Mouse (Mus musculus) embryonic facial prominence, embryonic 12.5 days (tissue): ENCODE data around the gene Sdc4. TPM values are rescaled to one million over a fixed set of nuclear protein-coding genes. Genes with fewer than 3 reads are reported as not detected.

Source experiments
- ATAC-seq: fragments of 200-750 bp; cut with Nextera tagmentation; 2 replicates; pipeline ENCODE4 v1.8.0; 2017; ENCODE audit not compliant: insufficient number of reproducible peaks, insufficient read depth, low FRiP score, low TSS enrichment
- H3K27ac ChIP-seq: fragments of 300-500 bp; sonication (generic); 2 replicates; pipeline ENCODE4 v1.5.1; 2016; ENCODE audit warnings: mild to moderate bottlenecking
- H3K27me3 ChIP-seq: fragments of 300-500 bp; sonication (generic); 2 replicates; pipeline ENCODE4 v1.6.1; 2016; ENCODE audit warnings: mild to moderate bottlenecking, moderate library complexity
- H3K36me3 ChIP-seq: fragments of 300-500 bp; sonication (generic); 2 replicates; pipeline ENCODE4 v1.6.1; 2016; ENCODE audit warnings: mild to moderate bottlenecking
- H3K4me1 ChIP-seq: fragments of 300-500 bp; sonication (generic); 2 replicates; pipeline ENCODE4 v1.6.1; 2016
- H3K4me2 ChIP-seq: fragments of 300-500 bp; sonication (generic); replicated peaks from 2 replicates; pipeline ENCODE4 v1.6.1; 2016; ENCODE audit warnings: mild to moderate bottlenecking, moderate library complexity
- H3K4me3 ChIP-seq: fragments of 300-500 bp; sonication (generic); 2 replicates; pipeline ENCODE4 v1.5.1; 2016; ENCODE audit warnings: mild to moderate bottlenecking
- H3K9ac ChIP-seq: fragments of 300-500 bp; sonication (generic); 2 replicates; pipeline ENCODE4 v1.6.1; 2016; ENCODE audit warnings: mild to moderate bottlenecking, moderate library complexity
- H3K9me3 ChIP-seq: fragments of 300-500 bp; sonication (generic); 2 replicates; pipeline ENCODE4 v1.6.1; 2016; ENCODE audit warnings: mild to moderate bottlenecking, moderate library complexity
- WGBS: fragments of 180-500 bp; shearing (Covaris S2); methylation state at CpG from one replicate; pipeline ENCODE4 v1.1.7; 2016; 5-methylcytosine and 5-hydroxymethylcytosine counted together
- polyA plus RNA-seq: library from polyadenylated mRNA; unstranded; fragments of >200 nt; fragmentation: Nextera tagmentation; extraction: Ambion mirVana; gene quantifications from 2 replicates; pipeline ENCODE4 v1.2.1, GENCODE M21; 2016

Gene Sdc4
- polyA plus RNA-seq, 1 experiment from 2014 or later: 44.4 TPM

GRCm38 (mm10) chr2:164436961-164437360 is 6.7 kb downstream of the Sdc4 start:
- Histone ChIP-seq H3K4me1 (peaks cover 73% of the 10 kb centered on the region), H3K9ac (no peak overlapping the region), H3K4me3 (no peak overlapping the region)

DNA sequence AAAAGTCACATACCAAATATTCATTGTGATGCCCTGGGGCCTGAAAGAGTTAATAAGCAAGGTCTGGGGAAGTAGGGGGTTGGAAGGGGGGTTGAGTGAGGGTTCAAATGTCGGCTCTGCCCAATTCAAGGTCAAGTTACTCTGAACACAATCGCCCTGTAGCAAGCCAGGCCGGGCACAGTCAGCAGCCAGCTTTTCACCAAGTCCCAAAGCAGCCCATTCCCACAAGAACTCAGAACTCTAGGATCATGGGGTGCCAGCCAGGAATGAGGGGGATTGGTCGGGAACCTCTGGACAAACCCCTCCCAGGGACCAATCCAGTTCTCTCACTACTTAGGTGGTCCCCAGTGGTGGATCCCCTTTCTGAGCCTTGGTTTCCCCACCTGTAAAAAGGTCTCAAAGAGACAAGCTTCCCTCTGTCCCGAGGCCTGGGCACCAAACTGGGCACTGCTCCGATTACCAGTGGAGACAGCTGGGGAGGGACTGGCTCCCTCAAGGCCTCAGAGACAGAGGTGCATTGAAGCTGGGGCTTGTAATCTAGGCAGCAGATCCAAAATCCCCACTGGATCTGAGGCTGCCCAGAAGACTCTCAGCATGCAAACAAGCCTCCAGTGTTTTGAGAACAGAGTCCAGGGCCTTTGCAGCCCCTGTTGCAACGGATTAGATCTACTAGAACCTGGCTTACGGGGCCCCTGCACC is 7.3 kb downstream of the Sdc4 start:
- Histone ChIP-seq H3K36me3 (no peaks in the 10 kb centered on the region), H3K27ac (peak overlapping the region; percentile 14), H3K9ac (no peak overlapping the region), H3K4me1 (peaks cover 73% of the 10 kb centered on the region), H3K27me3 (peaks cover 5% of the 10 kb centered on the region; the same call in 1 of the 2 replicates), H3K4me2 (0 out of 2 replicates have a peak overlapping the region, but pooled peaks have one; percentile 11), H3K9me3 (no peaks in the 10 kb centered on the region), H3K4me3 (no peak overlapping the region)
- no peak for ATAC-seq
- 7% methylated on average over 8 of the region's 8 CpGs for WGBS

More at GRCm38 (mm10) chr2:164436961-164437360, 6.7 kb downstream of the Sdc4 start:
- Histone ChIP-seq H3K4me2 (0 out of 2 replicates have a peak overlapping the region, but pooled peaks have one; percentile 11), H3K36me3 (no peaks in the 10 kb centered on the region), H3K27ac (peak overlapping the region; percentile 14), H3K9me3 (no peaks in the 10 kb centered on the region), H3K27me3 (peaks cover 5% of the 10 kb centered on the region; the same call in 1 of the 2 replicates)
- ATAC-seq: no peak
- 41% methylated on average over 3 of the region's 3 CpGs for WGBS

DNA sequence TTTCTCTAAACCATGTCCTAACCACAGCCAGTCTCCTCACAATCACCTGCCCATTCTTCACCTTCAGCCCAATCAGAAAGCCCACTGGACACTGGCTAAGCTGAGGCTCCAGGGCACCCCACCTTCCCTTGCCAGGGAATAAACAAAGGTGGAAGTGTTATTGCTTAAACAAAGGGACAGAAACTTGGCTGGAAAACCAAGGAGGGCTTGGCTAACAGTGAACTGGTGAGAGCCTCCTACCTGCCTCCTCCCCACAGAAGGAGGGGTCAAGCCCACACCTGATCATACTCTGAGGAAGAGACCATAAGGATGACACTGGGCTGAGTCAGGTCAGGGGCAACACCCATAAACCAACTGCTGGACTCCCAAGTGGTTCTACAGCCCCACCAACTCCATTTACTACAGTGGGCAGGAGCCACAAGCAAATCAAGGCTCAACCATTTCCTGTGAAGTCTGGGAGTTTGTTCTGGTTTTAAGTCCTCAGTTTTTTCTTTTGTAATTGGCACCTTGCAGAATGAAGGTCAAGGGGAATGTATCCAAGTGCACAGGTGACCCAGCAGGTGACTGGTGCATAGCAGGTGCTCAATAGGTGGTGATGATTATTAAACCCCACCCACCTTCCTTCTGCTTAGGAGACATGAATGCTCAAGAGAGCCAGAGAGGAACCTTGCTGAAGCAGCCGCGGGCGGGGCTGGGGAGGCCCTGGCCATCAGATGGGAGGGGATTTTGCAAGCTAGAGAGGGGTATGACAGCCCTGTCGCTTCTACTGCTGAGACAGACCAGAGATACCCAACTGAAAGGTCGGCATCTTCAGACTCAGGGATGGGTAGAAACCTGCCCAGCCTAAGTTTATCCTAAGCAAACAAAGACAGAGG is 8.2 kb downstream of the Sdc4 start:
- no peaks in the 10 kb centered on the region for H3K9me3 ChIP-seq
- peaks cover 73% of the 10 kb centered on the region for H3K4me1 ChIP-seq
- ATAC-seq: no peak
- no peak overlapping the region for H3K9ac ChIP-seq
- 29% methylated on average over 5 of the region's 5 CpGs for WGBS
- H3K27ac ChIP-seq: peak overlapping the region; percentile 14; the same call in 1 of the 2 replicates
- no peaks in the 10 kb centered on the region for H3K36me3 ChIP-seq
- H3K4me2 ChIP-seq: no peak overlapping the region
- H3K4me3 ChIP-seq: no peak overlapping the region
- H3K27me3 ChIP-seq: 0 out of 2 replicates have a peak, but pooled peaks cover 1% of the 10 kb centered on the region

DNA sequence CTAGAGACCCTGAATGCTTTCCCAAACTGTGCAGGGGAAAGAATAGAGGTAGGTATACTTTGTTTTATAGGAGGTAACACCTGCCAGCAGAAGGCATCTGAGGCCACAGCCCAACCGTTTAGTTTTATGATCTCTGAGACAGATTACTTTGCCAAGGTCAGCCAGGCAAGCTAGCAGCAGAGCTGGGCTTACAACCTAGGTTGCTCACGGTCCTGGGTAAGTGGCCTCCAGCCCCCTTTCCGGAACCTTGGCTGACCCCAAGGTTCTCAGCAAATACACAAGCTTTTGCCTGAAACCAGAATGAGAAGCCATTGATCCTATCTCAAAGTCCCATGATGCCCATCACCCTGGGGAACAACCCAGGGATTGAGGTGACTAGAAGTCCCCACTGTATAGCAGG is 9.0 kb downstream of the Sdc4 start:
- no peak overlapping the region for H3K4me2 ChIP-seq
- H3K9ac ChIP-seq: no peak overlapping the region
- WGBS: 72% methylated on average over 3 of the region's 3 CpGs
- no peaks in the 10 kb centered on the region for H3K36me3 ChIP-seq
- H3K27me3 ChIP-seq: no peaks in the 10 kb centered on the region
- ATAC-seq: no peak
- peaks cover 70% of the 10 kb centered on the region for H3K4me1 ChIP-seq
- H3K27ac ChIP-seq: no peak overlapping the region
- no peak overlapping the region for H3K4me3 ChIP-seq
- no peaks in the 10 kb centered on the region for H3K9me3 ChIP-seq

GRCm38 (mm10) chr2:164433278-164433895 is 10.3 kb downstream of the Sdc4 start:
- H3K27ac ChIP-seq: 0 out of 2 replicates have a peak overlapping the region, but pooled peaks have one; percentile 13
- H3K4me1 ChIP-seq: peaks cover 68% of the 10 kb centered on the region
- H3K36me3 ChIP-seq: peaks cover 7% of the 10 kb centered on the region; the same call in 1 of the 2 replicates
- no peak overlapping the region for H3K9ac ChIP-seq
- H3K9me3 ChIP-seq: no peaks in the 10 kb centered on the region
- no peaks in the 10 kb centered on the region for H3K27me3 ChIP-seq
- H3K4me3 ChIP-seq: no peak overlapping the region
- no peak for ATAC-seq
- H3K4me2 ChIP-seq: peak overlapping the region; percentile 31
- WGBS: 69% methylated on average over 9 of the region's 9 CpGs

- Histone ChIP-seq H3K27ac (no peak overlapping the region), H3K4me2 (peak overlapping the region; percentile 31), H3K27me3 (no peaks in the 10 kb centered on the region), H3K9ac (peak overlapping the region; percentile 22; the same call in 1 of the 2 replicates), H3K9me3 (no peaks in the 10 kb centered on the region), H3K4me1 (peaks cover 63% of the 10 kb centered on the region), H3K36me3 (peaks cover 9% of the 10 kb centered on the region), H3K4me3 (no peak overlapping the region)
- 19% methylated on average over 22 of the region's 22 CpGs for WGBS
- ATAC-seq: no peak
Measured at GRCm38 (mm10) chr2:164432541-164433191, 11.0 kb downstream of the Sdc4 start.

- Histone ChIP-seq H3K27ac (0 out of 2 replicates have a peak overlapping the region, but pooled peaks have one; percentile 11), H3K36me3 (peaks cover 15% of the 10 kb centered on the region), H3K9ac (peak overlapping the region; percentile 22; the same call in 1 of the 2 replicates), H3K27me3 (no peaks in the 10 kb centered on the region), H3K4me2 (no peak overlapping the region), H3K4me1 (peaks cover 55% of the 10 kb centered on the region), H3K4me3 (no peak overlapping the region), H3K9me3 (no peaks in the 10 kb centered on the region)
- no peak for ATAC-seq
- 59% methylated on average over 9 of the region's 9 CpGs for WGBS
Measured at GRCm38 (mm10) chr2:164431676-164432465, 11.8 kb downstream of the Sdc4 start.

DNA sequence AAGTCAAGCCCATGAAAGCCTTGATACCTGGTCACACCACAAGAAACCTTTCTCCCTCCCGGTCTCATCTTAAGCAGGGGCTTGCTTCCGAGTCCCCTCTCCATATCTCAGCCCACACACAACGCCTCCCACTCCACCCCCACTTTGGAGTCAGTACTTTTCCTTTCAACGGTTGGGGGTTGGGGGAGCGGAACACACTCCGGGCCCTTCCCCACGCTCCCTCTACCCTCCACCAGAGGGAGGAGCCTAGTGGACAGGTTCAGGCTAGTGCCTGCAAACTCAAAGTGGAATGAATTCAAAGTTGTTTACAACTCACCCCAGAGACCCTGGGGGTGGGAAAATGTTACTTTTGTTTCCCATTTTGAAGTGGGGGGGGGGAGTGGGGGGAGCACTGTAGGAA is 13.0 kb downstream of the Sdc4 start:
- WGBS: 9% methylated on average over 7 of the region's 7 CpGs
- Histone ChIP-seq H3K4me2 (peak overlapping the region; percentile 13), H3K9me3 (no peaks in the 10 kb centered on the region), H3K27ac (0 out of 2 replicates have a peak overlapping the region, but pooled peaks have one; percentile 4), H3K9ac (no peak overlapping the region), H3K4me3 (no peak overlapping the region), H3K4me1 (peaks cover 44% of the 10 kb centered on the region), H3K36me3 (peaks cover 20% of the 10 kb centered on the region), H3K27me3 (no peaks in the 10 kb centered on the region)
- ATAC-seq: 0 out of 2 replicates have a peak, but pooled peaks have one; percentile 53

DNA sequence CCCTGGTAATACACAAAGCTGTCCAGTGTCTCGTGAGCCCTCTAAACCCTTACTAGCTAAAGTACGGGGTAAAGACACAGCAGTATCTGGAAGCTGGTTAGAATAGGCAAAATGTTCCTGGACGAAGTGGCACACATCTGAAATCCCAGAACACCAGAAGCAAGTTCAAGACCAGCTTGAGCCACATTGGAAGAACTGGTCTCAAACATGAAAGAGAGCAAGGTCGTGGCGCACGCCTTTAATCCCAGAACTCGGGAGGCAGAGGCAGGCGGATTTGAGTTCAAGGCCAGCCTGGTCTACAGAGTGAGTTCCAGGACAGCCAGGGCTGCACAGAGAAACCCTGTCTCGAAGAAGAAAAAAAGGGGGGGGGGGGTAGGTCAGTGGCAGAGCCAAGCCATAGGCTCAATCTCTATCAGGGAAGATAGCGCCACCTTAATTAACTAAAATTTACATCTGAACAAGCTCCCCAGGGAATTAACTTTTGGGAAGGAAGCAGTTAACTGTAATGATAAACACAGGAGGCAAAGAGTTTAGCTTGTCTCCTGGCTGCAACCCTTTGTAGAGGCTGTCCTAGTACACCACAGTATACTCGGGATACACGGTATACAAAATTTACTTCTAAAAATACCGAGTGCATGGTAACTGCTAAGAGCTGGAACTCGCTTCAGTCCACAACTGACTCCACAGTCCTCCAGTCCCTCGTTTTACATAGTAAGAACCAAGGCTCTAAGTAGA is 13.6 kb downstream of the Sdc4 start:
- no peak overlapping the region for H3K4me3 ChIP-seq
- peak overlapping the region; percentile 13; the same call in 1 of the 2 replicates for H3K4me2 ChIP-seq
- H3K36me3 ChIP-seq: peaks cover 20% of the 10 kb centered on the region
- no peaks in the 10 kb centered on the region for H3K9me3 ChIP-seq
- ATAC-seq: no peak
- WGBS: 43% methylated on average over 15 of the region's 15 CpGs
- H3K27ac ChIP-seq: 0 out of 2 replicates have a peak overlapping the region, but pooled peaks have one; percentile 4
- no peak overlapping the region for H3K9ac ChIP-seq
- no peaks in the 10 kb centered on the region for H3K27me3 ChIP-seq
- peaks cover 37% of the 10 kb centered on the region for H3K4me1 ChIP-seq

DNA sequence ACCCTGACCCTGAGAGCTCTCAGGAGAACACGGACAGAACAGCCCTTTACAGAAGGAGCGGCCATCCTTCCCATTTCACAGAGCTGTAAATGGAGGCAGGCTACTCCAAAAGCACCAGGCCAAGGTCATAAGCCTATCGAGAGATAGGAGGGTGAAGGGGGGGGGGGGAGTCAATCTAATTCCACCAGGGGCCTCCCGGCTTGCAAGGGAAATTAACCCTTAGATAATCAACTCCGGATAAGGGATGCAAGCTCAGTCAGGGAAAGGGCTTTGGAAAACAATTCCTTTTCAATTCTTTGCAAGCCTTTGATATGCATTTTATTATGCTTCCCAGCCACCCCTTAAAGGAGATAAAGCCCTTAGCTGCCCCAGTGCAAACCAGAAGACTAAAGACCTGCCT is 15.2 kb downstream of the Sdc4 start:
- Histone ChIP-seq H3K27me3 (no peaks in the 10 kb centered on the region), H3K4me3 (no peak overlapping the region), H3K9me3 (no peaks in the 10 kb centered on the region), H3K36me3 (peaks cover 25% of the 10 kb centered on the region), H3K9ac (no peak overlapping the region), H3K4me1 (peaks cover 32% of the 10 kb centered on the region), H3K4me2 (no peak overlapping the region), H3K27ac (no peak overlapping the region)
- ATAC-seq: no peak
- 41% methylated on average over 5 of the region's 5 CpGs for WGBS
